Mouse (Mus musculus) c-Kit-positive CD71-negative TER-119-negative erythroid progenitor cells, embryonic 14.5 days (primary cell): ENCODE results near the gene Ccdc124.
A peak's percentile ranks its signal among the peaks of the same experiment; 100 is the strongest.
"Not testable (repeated sequence)": the region's sequence is repeated elsewhere in the genome, so short reads cannot be mapped to it uniquely, and the experiment has no call there.

Experiments
- DNase-seq: peaks from one replicate; pipeline ENCODE4 v3.0.0-alpha.2; 2013; ENCODE audit warnings: low read depth

Ccdc124 gene

DNA sequence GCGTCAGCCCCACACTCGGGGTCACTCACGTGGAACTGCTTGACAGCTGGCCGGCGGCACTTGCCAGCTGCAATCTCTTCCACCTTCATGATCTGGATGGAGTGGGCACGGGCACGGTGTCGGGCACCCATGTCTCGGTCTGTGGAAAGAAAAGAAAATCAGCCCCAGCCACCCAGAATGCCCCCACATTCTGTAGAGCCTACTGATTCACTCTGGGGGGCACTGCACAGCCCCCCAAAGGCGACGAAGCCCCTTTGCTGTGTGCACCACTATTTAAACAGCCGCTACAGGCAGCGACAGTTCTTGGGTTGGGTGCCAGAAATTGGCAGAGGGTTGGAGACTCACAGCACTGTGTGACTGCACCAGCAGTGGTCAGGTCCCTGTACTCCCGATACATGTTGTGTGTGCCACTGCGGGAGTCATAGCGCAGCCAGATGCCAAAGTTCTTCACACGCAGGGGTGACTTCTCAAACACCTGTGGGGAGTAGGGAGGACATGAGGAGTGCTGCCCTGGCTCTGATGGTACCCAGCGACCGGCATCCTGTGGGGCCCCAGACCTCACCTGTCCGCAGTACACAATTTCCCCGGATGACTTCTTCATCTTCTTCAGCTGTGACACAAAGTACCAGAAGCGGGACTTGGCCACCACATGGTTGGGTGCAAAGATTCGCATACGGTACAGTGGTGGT lies 22.0 kb upstream of the Ccdc124 start:
- DNase-seq = not testable (repeated sequence)

DNA sequence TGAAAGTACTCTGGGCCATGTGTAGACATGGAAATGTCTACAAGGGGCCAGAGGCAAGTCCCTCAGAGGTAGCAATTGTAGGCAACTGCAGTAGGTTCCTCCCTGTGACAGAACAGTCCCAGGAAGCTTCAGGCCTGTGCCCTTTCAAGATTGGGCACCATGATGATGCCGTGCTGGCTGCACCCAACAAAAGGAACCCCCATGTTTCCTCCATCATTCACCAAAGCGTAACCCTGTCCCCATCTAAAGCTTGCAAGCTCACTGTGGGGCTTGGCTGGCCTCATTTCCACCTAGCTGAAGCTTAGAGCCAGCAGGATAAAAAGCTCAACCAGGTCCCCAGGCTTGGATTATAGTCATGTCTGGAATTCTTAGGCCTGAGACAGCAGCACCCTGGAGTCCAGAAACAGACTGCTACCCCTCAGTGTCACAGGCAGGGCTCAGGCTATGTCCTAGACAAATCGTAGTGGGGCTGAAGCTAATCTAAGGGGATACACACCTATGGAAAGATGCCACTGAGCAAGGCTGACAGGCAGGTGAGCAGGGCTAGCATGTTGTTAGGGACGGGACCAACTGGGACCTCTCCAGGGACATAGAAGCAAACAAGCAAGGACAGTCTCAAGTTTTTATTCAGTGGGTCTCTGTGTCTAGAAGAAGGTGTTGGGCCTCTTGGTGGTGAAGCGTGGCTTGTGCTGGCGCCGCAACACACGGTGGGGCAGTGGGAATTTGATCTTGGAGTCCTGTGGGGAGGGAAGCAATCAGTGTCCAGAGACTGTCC lies 21.2 kb upstream of the Ccdc124 start:
- no peak for DNase-seq

DNA sequence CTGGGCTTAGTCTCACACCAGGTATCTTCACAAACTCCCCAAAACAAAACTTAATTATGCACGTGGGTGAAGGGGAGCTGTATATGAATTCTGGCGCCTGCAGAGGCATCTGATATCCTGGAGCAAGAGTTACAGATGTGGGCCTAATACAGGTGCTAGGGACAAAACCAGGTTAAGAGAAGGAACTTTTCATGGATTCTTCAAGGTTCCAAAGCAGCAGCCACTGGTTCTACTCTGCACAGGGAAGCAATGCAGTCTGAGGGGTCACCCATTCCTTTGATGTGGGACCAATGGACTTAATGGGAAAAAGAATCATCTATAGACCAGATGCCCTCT lies 20.6 kb upstream of the Ccdc124 start:
- DNase-seq = no peak

DNA sequence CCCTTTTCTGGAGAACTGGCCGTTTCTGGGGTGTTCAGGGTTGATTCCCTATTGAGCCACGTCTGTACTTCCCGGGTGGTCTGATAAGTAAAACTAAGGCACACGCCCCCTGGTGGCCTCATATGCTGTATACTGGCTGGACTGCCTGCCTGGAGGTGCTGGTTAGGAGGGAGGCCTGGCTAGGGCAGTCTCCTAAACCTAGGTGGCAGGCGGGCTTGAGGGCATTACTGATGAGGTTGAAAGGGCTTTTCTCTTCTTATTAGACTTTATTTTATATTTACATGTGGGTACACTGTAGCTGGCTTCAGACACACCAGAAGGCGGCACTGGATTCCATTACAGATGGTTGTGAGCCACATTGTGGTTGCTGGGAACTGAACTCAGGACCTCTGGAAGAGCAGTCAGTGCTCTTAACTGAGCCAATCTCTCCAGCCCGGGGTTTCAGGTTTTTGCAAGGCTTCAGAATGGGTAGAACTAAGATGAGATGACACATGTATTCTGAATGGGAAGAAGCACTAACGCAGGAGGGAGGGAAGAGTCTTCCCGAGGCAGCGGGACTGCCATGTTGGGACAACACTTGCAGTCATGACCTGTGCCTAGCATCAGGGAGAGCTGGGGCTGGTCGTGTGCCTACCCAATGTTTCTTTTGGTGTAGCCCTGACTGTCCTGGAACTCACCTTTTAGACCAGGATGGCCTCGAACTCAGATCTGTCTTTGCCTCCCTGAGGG lies 20.1 kb upstream of the Ccdc124 start:
- peak; percentile 86 for DNase-seq

DNA sequence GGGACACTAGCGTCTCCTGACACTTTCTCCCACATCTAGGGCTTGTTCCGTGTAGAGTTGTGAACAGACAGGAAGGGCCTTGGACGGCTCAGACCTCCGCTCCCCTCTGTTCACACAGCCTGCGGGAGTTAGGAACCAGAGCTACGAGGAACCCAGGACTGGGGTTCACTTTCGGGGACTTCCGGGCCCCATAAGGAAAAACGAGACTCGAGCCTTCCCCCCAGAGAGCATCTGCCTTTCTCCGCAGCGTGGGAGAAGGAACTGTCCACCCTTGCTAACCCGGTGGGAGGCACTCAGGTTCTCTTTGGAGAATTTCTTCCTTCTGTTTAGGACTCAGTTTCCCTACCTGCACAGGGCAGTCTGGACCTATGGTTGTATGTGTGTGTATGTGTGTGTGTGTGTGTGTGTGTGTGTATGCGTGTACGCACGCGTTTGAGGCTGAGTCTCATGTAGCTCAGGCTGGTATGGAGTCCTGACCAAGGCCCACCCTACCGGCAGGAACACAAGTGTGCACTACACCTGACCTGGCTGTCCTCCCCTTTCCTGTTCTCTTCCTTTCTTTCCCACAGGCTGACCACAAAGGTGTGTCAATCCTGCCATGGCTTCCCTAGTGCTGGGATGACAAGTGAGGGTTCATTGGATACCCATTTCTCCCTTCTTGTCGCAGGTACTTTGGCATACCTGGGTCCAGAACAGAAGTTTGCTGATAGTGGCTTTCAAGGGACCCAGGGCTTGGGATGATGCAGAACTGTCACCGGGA lies 19.3 kb upstream of the Ccdc124 start:
- no peak for DNase-seq

DNA sequence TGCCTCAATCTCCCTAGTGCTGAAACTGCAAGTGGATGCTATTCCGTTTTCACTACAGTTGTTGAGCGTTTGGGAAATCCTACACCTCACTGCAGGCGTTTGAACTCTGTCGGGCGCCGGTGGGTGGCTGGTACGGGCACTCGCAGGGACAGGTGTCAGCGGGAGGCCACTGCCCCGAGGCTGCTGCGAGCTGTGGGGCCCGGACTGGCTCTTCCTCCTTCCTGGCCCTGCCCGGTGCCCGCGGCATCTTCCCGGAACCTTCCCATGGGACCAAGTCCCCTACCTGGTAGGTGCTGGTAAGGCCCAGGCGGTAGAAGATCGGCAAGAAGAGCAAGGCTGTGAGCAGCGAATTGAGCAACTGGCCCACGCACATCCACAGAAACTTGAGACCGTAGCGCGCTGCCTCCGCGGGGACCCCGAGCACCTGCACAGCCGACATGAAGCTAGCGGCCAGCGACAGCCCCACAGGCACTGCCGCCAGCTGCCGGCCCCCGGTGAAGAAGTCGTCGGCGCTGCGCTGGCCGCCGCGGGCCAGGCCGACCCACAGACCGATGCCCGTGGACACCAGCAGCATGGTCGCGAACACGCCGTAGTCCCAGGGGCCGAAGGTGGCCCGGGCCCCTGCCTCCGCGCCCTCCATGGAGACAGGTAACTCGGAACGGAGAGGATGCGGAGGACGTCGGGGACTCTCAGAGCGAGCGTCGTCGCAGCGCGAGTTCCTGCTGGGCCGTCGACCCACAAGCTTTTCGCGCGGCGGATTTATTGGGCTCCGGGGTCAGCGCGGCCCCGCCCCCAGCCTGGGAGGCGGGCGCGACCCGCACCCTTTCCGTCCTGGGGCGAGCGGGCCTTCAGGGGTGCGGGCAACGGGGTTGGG lies 18.5 kb upstream of the Ccdc124 start, which contains the start of gene Slc5a5:
TSS of gene Slc5a5 (minus strand) at position 736 of the 874 bp plus-strand sequence.
- DNase-seq = no peak

DNA sequence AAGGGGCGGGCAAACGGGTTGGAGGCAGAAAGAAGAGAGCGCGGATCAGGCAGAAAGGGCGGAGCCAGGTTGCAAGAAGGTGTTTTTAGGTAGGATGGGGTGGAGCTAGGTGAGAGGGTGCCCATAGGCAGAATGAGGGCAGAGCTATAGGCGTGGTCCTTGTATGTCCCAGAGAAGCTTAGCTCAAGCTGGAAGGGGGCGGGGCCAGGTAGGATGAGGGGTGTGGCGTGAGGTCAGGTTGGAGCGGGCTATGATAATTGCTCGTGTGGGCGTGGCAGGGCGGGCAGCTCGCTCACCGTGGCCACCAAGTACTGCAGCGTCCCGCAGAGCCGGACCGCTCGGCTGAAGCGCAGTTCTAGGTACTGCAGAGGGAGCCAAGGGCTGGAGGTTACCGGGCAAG lies 17.6 kb upstream of the Ccdc124 start:
- no peak for DNase-seq

DNA sequence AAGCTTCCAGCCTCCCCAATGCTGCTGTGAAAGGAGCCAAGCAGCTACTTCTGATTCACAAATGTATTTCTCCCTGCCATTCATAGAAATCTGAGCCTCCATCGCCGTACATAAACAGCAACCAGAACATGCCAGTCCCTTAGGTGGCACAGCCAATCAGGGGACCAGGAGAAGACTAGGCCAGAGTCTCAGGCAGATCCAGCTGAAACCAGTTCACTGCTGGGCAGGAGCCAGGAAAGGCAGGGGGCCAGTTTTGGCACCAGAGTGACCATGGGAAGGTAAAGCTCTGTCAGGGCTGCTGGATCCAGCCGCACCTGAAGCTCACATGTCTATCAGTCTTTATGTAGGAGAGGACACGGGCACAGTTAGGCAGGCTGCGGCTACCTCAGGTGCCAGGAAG lies 16.9 kb upstream of the Ccdc124 start:
- no peak for DNase-seq

DNA sequence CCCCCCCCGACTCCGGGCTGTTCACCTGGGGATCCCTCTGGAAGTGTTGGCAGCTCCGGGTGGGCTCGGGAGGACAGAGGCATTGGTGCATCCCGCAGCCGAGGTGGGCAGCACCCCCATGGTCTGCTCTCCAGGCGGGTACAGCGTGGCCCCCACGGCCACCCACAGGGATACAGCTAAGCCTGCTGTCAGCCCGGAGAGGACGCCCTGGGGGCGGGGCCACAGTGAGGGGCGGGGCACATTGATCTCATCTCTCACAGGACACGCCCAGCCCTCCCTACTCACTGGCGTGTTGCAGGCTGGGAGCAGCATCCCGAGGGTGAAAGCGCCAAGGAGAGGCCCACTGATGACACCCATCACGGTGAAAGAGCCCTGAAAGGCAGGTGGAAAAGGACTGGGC lies 13.9 kb upstream of the Ccdc124 start:
- no peak for DNase-seq

DNA sequence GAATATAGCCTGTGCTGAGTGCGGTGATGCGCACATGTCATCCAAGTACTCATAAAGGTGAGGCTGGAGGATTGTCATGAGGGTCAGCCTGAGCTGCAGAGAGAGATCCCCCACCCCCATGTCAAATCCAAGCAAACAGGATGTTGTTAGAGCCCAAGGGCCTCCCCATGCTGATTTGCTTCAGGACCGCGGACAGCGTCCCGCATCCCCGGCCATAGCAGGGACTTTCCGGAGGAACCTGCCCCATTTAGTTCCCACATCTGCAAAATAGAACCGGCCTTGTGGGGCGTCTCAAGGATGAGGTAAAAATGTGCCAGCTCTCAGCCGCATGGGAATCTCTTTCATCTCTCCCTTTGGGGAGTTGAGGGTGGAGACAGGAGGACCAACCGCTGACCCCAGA lies 11.9 kb upstream of the Ccdc124 start:
- DNase-seq = no peak

DNA sequence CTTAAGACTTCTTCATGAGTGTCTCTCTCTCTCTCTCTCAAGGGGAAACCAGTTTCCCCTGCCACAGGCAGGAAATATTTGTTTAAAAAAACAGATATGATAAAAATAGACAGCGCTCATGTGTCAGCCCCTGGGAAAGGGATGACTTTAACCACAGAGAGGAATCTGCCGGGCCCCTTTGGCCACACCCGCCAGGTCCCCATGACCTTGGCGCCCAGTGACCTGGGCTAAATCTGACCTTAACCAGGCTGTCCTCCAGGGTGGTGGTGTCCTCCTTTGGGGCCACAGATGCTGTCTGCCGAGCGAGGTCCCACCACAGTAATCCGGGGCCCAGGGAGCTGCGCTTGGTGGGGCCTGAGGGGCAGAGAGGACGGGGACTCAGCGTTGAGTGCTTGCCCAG lies 10.9 kb upstream of the Ccdc124 start:
- no peak for DNase-seq

DNA sequence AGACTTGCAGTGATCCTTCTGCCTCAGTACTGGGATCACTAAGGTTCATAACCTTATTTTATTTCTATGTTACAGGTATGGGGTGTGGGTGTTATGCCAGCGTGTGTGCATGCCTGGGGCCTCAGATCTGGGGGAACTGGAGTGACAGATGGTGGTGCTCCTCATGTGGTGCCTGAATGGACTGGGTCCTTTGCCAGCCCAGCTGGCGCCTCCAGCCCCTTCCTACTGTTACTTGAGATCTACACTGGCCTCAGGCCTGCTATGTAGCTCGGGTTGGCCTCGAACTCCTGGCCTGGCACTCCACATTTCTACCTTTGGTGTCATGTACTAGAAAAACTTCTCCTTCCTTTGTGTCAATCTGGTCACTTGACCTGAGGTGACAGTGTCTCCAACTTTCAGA lies 10.5 kb upstream of the Ccdc124 start:
- DNase-seq = no peak

DNA sequence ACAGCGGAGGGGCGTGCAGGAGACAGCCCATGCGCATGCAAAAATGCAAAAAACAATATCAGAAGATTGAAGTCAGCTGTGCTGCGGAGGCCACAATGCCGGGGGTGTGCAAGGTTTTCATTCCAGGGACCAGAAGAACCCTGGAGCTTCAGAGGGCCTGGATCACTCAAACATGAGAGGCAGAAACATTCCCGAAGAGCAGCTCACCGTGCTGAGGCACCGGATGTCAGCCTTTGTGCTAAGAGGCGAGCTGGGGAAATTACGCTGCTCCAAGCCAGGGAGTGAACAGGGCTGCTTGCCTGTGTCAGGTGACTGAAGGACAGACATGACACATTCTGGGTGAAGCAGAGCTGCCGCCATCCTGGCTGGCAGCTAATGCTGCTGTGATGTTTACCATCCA lies 6.8 kb upstream of the Ccdc124 start:
- no peak for DNase-seq

DNA sequence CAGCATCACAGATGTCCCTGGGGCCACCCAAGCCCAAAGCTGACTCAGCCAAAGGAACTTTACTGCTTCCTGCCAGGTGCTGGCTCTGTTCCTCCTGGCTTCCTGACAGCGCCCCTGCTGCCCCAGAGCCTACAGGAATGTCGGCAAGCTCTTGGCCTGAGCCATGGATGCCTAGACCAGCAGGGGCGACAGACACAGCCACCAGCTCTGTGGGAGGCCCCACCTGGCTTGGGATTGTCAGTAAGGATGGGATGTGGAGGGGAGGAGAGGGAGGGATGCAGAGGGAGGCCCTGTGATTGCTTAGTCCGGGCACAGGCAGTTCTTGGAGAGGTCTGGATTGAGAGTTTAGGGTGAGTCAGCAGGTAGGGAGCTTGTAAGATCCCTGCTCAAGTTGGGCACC lies 6.4 kb upstream of the Ccdc124 start:
- DNase-seq = no peak

DNA sequence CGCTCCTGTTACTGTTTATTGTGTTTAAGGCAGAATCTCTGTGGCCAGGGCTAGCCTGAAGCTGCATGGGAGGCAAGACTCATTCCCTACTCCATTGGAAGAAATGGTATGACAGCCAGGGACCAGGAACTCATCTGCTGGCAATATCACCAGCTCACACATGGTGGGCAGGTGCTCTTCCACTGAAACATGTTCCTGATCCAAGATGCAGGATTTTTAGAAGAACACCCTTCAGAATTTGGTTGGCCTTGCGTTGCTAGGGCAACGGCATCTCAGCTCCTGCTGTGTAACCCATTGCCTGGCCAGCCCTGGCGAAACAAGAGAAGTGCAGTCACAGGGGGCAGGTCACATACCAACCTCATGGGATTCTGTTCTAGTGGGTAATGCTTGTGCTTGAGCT lies 5.8 kb upstream of the Ccdc124 start:
- no peak for DNase-seq

DNA sequence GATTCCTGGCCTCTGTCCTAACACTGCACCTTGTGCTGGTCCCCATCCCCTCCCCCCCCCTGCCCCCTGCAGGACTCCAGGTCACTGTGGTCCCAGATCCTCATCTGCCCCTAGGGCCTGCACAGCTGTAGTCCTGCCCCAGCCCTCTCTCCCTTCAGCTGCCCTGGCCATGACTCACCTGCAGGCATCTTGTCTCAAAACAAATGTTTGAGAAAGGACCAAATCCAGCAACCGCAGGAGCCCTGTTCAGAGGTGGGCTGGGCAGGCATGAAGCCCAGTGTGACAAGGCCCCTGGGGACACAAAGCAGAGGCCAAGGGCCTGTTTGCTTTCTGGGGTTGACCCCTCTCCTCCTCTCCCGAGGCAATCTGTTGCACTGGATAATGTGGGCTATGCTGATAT lies 4.4 kb upstream of the Ccdc124 start:
- no peak for DNase-seq

DNA sequence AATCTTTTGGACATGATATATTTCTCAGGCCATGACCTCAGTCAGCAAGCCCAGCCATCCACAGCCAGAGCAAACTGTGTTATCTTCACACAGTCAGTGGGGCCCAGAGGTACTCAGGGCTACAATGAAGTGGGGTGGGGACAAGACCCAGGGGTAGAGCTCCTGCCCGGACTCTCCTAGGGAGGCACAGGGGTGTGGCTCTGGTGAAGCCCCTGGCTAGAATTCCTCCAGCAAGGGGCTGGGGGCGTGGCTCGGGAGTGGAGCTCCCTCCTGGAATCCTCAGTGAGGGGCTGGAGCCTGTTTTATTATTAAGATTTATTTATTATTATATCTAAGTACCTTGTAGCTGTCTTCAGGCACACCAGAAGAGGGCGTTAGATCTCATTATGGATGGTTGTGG lies 2.6 kb upstream of the Ccdc124 start:
- no peak for DNase-seq

DNA sequence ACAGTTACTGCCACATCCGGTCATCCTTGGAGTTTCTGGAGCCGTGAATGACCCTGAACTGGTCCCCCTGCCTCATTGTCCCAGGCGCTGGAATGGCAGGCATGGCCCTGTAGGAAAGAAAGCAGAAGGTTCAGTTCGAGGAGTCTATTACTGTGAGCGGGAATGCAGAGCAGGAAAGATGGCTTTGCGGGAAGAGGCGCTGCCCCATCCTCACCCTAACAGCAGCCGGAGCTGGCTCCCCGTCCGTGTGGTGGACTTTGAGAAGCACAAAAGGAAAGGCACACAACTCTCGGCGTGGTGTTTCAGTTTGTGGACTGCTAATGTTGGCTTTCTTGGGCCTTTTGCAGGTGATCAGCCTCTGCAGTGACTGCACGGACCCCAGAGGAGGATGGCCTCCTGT lies 706 bp upstream of the Ccdc124 start:
- DNase-seq = no peak

DNA sequence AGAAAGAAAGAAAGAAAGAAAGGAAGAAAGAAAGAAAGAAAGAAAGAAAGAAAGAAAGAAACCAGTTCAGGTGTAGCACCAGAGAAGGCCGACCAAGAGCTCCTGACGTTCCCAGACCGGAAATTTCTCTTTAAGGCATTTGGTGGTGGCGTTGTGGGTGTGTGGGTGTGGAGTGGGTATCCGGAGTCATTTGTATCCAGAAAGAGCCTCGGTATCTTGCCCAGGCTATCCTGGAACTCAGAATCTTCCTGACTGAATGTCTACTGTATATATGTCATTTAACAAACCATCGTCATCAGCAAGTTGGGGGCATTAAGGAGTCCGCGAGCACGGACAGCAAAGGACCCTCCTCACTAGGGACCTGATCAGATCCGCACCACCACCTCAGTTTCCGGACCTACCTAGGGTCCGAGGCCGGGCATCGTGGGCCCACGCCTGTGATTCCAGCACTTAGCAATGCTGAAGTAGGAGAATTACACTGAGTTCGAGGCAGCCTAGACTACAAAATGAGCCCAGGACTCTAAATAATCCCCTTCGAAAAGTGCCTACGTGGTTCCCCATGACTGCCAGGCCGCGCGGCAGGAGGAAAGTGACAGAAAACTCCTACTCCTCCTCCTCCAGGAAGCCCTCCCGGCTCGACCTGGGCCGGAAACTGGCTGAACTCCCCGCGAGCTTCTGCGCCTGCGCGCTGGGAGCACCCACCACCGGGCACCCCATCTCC lies 932 bp downstream of the Ccdc124 start:
- no peak for DNase-seq

DNA sequence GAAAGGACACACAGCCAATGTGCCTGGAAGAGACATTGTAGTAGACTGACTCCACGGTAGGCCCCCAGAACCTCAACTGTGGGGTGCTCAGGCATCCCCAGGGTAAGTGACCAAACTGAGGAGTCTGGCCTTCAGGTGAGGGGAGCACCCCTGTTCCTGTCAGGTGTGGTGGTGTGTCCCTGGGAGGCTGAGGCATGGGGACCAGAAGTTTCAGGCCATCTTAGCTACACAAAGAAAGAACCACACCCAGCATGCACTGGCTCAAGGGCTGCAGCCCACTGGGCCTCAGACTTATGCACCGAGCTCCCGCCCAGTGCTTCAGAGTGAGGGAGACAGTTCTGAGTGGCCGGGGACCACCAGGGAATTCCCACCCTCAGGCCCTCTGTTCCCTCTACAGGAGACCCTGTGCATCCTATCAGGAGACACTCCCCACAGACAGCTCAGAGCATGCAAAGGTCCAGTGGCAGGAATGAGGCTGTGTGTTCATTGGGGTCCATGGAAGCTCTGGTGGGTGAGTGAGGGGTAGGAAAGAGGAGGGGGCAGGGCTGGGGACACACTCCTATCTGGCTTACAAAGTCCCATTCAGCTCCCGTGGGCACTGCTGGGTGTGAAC lies 2.4 kb downstream of the Ccdc124 start:
- no peak for DNase-seq
